Mouse (Mus musculus): ENCODE measurements around the gene Mettl22. TPM values are rescaled to one million over a fixed set of nuclear protein-coding genes. Genes with fewer than 3 reads are reported as not detected.

The Mettl22 gene
- total and polyA plus RNA-seq, 3 experiments: 11.7 to 19.0 TPM; not detected in 1

- DNase-seq (ENCODE audit: low read depth, low spot score): no peak
- H3K9ac ChIP-seq (ENCODE audit: control insufficient read depth, low read depth, low read length, poor library complexity, severe bottlenecking): peak overlapping the region; percentile 44; the same call in 1 of the 2 replicates
- H3K27me3 ChIP-seq (ENCODE audit: control insufficient read depth in 1 of 2, insufficient read depth in 2 of 2, low read length in 2 of 2): no peaks in the 10 kb centered on the region
- H3K27ac ChIP-seq (ENCODE audit: control insufficient read depth, low read depth, low read length): peak overlapping the region; percentile 57
- H3K9me3 ChIP-seq (replicated peaks; ENCODE audit: insufficient read depth, low read length): no peaks in the 10 kb centered on the region
- 0 out of 4 replicates have a peak overlapping the region, but pooled peaks of 1 of the 2 experiments have one; percentile 2 for H3K4me3 ChIP-seq (ENCODE audit: control insufficient read depth in 1 of 2, insufficient read depth in 1 of 2, low read depth in 2 of 2, low read length in 2 of 2)
- TF ChIP-seq ETS1 (IDR thresholded peaks at IDR 0.05; ENCODE audit: low read depth, low read length) (peak; percentile 48), GABPA (IDR thresholded peaks at IDR 0.05; ENCODE audit: low read depth, low read length) (no peak), NRF1 (IDR thresholded peaks at IDR 0.05; ENCODE audit: insufficient read depth, low read depth, low read length, poor library complexity, severe bottlenecking) (no peak), RCOR1 (IDR thresholded peaks at IDR 0.05; ENCODE audit: low read depth, low read length) (peak; percentile 58; the same call in 1 of the 2 replicates), EP300 (IDR thresholded peaks at IDR 0.05; ENCODE audit: low read depth in 1 of 2, low read length in 2 of 2) (peak; percentile 31 to 67; a peak in 3 of 4 replicates), UBTF (IDR thresholded peaks at IDR 0.05; ENCODE audit: borderline replicate concordance, insufficient read depth, low read depth, low read length) (no peak), MXI1 (IDR thresholded peaks at IDR 0.05; ENCODE audit: low read depth, low read length) (no peak), JUND (IDR thresholded peaks at IDR 0.05; ENCODE audit: low read depth, low read length) (no peak), GATA1 (IDR thresholded peaks at IDR 0.05; ENCODE audit: low read depth, low read length) (peak; percentile 63), TCF12 (IDR thresholded peaks at IDR 0.05; ENCODE audit: low read depth, low read length) (peak; percentile 34; the same call in 1 of the 2 replicates)
- peaks cover 0 to 17% of the 10 kb centered on the region in 2 experiments; a peak in 2 of 4 replicates for H3K36me3 ChIP-seq (ENCODE audit: control insufficient read depth in 1 of 2, insufficient read depth in 2 of 2, low read length in 2 of 2)
- peaks cover 9 to 36% of the 10 kb centered on the region in 2 experiments for H3K4me1 ChIP-seq (ENCODE audit: control insufficient read depth in 1 of 2, insufficient read depth in 2 of 2, low read length in 2 of 2)
- no peaks in the 10 kb centered on the region for H3K79me2 ChIP-seq (ENCODE audit: control insufficient read depth, insufficient read depth, low read length, poor library complexity)
These were observed 58.8 kb downstream of the Mettl22 start for GRCm38 (mm10) chr16:8529389-8529788.

GRCm38 (mm10) chr16:8530018-8530417, 59.4 kb downstream of the Mettl22 start:
- Histone ChIP-seq H3K27me3 (ENCODE audit: control insufficient read depth in 1 of 2, insufficient read depth in 2 of 2, low read length in 2 of 2) (no peaks in the 10 kb centered on the region), H3K4me3 (ENCODE audit: control insufficient read depth in 1 of 2, insufficient read depth in 1 of 2, low read depth in 2 of 2, low read length in 2 of 2) (peak overlapping the region in 1 of 2 experiments; percentile 37; a peak in 3 of 4 replicates), H3K9ac (ENCODE audit: control insufficient read depth, low read depth, low read length, poor library complexity, severe bottlenecking) (peak overlapping the region; percentile 44), H3K36me3 (ENCODE audit: control insufficient read depth in 1 of 2, insufficient read depth in 2 of 2, low read length in 2 of 2) (peaks cover 0 to 17% of the 10 kb centered on the region in 2 experiments; a peak in 2 of 4 replicates), H3K9me3 (replicated peaks; ENCODE audit: insufficient read depth, low read length) (no peaks in the 10 kb centered on the region), H3K79me2 (ENCODE audit: control insufficient read depth, insufficient read depth, low read length, poor library complexity) (no peaks in the 10 kb centered on the region), H3K4me1 (ENCODE audit: control insufficient read depth in 1 of 2, insufficient read depth in 2 of 2, low read length in 2 of 2) (peaks cover 9 to 36% of the 10 kb centered on the region in 2 experiments), H3K27ac (ENCODE audit: control insufficient read depth, low read depth, low read length) (peak overlapping the region; percentile 81)
- peak; percentile 94 for DNase-seq (ENCODE audit: low read depth, low spot score)
- TF ChIP-seq MXI1 (IDR thresholded peaks at IDR 0.05; ENCODE audit: low read depth, low read length): peak; percentile 90
- peak; percentile 87 for TF ChIP-seq MAX (IDR thresholded peaks at IDR 0.05; ENCODE audit: low read length)
- no peak for TF ChIP-seq CHD2 (IDR thresholded peaks at IDR 0.05; ENCODE audit: low read length)
- no peak for TF ChIP-seq E2F4 (IDR thresholded peaks at IDR 0.05; ENCODE audit: borderline replicate concordance, low read depth, low read length)
- peak in 1 of 2 experiments; percentile 58; a peak in 1 of 4 replicates for TF ChIP-seq POLR2A (IDR thresholded peaks at IDR 0.05; ENCODE audit: control insufficient read depth in 1 of 2, insufficient read depth in 1 of 2, low read depth in 1 of 2, low read length in 2 of 2, poor library complexity in 1 of 2)
- TF ChIP-seq GATA1 (IDR thresholded peaks at IDR 0.05; ENCODE audit: low read depth, low read length): peak; percentile 91
- TF ChIP-seq TAL1 (IDR thresholded peaks at IDR 0.05; ENCODE audit: low read length): peak; percentile 90
- TF ChIP-seq ELF1 (IDR thresholded peaks at IDR 0.05; ENCODE audit: low read depth, low read length): peak; percentile 53; the same call in 1 of the 2 replicates
- TF ChIP-seq EP300 (IDR thresholded peaks at IDR 0.05; ENCODE audit: low read depth in 1 of 2, low read length in 2 of 2): peak; percentile 92 to 95
- TF ChIP-seq UBTF (IDR thresholded peaks at IDR 0.05; ENCODE audit: borderline replicate concordance, insufficient read depth, low read depth, low read length): no peak
- TF ChIP-seq USF1 (IDR thresholded peaks at IDR 0.05; ENCODE audit: low read depth, low read length): peak; percentile 87
- no peak; the same call in 1 of the 2 replicates for TF ChIP-seq MAFK (IDR thresholded peaks at IDR 0.05; ENCODE audit: borderline replicate concordance, low read depth, low read length)
- peak; percentile 66 for TF ChIP-seq SIN3A (IDR thresholded peaks at IDR 0.05; ENCODE audit: low read length)
- TF ChIP-seq RCOR1 (IDR thresholded peaks at IDR 0.05; ENCODE audit: low read depth, low read length): peak; percentile 83
- no peak for TF ChIP-seq GABPA (IDR thresholded peaks at IDR 0.05; ENCODE audit: low read depth, low read length)
- no peak for TF ChIP-seq USF2 (IDR thresholded peaks at IDR 0.05; ENCODE audit: borderline replicate concordance in 1 of 2, insufficient read depth in 1 of 2, low read depth in 1 of 2, low read length in 2 of 2)
- TF ChIP-seq TBP (IDR thresholded peaks at IDR 0.05; ENCODE audit: low read depth, low read length): peak; percentile 52
- peak; percentile 33; the same call in 1 of the 2 replicates for TF ChIP-seq NELFE (IDR thresholded peaks at IDR 0.05; ENCODE audit: low read depth, low read length)
- TF ChIP-seq ETS1 (IDR thresholded peaks at IDR 0.05; ENCODE audit: low read depth, low read length): peak; percentile 94
- peak; percentile 28; the same call in 1 of the 2 replicates for TF ChIP-seq MYB (IDR thresholded peaks at IDR 0.05; ENCODE audit: low read depth, low read length)
- TF ChIP-seq BHLHE40 (IDR thresholded peaks at IDR 0.05; ENCODE audit: borderline replicate concordance, low read depth, low read length): peak; percentile 68; the same call in 1 of the 2 replicates
- peak; percentile 88 for TF ChIP-seq TCF12 (IDR thresholded peaks at IDR 0.05; ENCODE audit: low read depth, low read length)

All from MEL (cell line).